ENCODE assay signal across 26 mouse cellular contexts in genomic region chr5:144279081-144279541, GRCm38 (mm10). TPM values are rescaled to one million over a fixed set of nuclear protein-coding genes. Genes with fewer than 3 reads are reported as not detected.
DNase-seq lines count a peak whose midpoint lies in the region; ATAC-seq and TF ChIP-seq lines count a peak whose summit lies in the region.
"Had no signal": no experiment of that assay in that cellular context is flagged by ENCODE, and none has a peak within 500 bp of the region (broad histone marks: within the 10 kb centered on the region; RNA-seq: fewer than 3 reads in every experiment).

No protein-coding gene starts in this region.

- no peak for DNase-seq in limb, embryonic 10.5 days (ENCODE audit: low spot score)
- DNase-seq in gonadal fat pad, adult 2 months (ENCODE audit: low read depth): peak; percentile 87
- peak; percentile 33 for DNase-seq in lung, postnatal 10 days
- no peak for DNase-seq in kidney, postnatal 25 days
- no peak for DNase-seq in spleen, postnatal 14 days (ENCODE audit: low spot score in 2 of 2)
- DNase-seq in spleen, adult 18-20 months: no peak
- DNase-seq: cerebellum, adult 9-11 months; forebrain, postnatal 0 days; heart, postnatal 10 days; kidney, adult 8-10 months; kidney, postnatal 10 days; midbrain, embryonic 14.5 days; retina, postnatal 1 day; thymus, adult 2 months; thymus, postnatal 4 days had no signal

- H3ac ChIP-seq in myocyte (ENCODE audit: control insufficient read depth, insufficient read length): no peak overlapping the region

- no peaks in the 10 kb centered on the region for H3K4me1 ChIP-seq in limb, embryonic 15.5 days
- H3K4me1 ChIP-seq in limb, embryonic 10.5 days: peaks cover 13% of the 10 kb centered on the region
- H3K4me1 ChIP-seq: limb, embryonic 12.5 days; neural tube, embryonic 12.5 days had no signal

- WGBS in limb, embryonic 15.5 days: 69% methylated on average over 9 of the region's 9 CpGs
- WGBS in limb, embryonic 10.5 days: 87% methylated on average over 9 of the region's 9 CpGs

- TF ChIP-seq POLR2A in myocyte (IDR thresholded peaks at IDR 0.05; ENCODE audit: insufficient read length, low read depth): no peak

- H3K79me2 ChIP-seq in myocyte (ENCODE audit: control insufficient read depth, insufficient read depth): no peaks in the 10 kb centered on the region

- H3K27me3 ChIP-seq in limb, embryonic 15.5 days: no peaks in the 10 kb centered on the region
- no peaks in the 10 kb centered on the region for H3K27me3 ChIP-seq in limb, embryonic 10.5 days (ENCODE audit: low read depth, poor library complexity, severe bottlenecking)
- no peaks in the 10 kb centered on the region for H3K27me3 ChIP-seq in myocyte (ENCODE audit: control insufficient read depth, insufficient read depth, insufficient read length)
- H3K27me3 ChIP-seq: heart, embryonic 12.5 days; intestine, embryonic 15.5 days; limb, embryonic 12.5 days; liver, embryonic 12.5 days; neural tube, embryonic 12.5 days; Patski had no signal

- H3K4me2 ChIP-seq in limb, embryonic 15.5 days: no peak overlapping the region
- no peak overlapping the region for H3K4me2 ChIP-seq in myocyte (ENCODE audit: low read depth)
- H3K4me2 ChIP-seq: heart, embryonic 12.5 days; intestine, embryonic 15.5 days; limb, embryonic 12.5 days; liver, embryonic 12.5 days; neural tube, embryonic 12.5 days had no signal

- peaks cover 33% of the 10 kb centered on the region for H3K36me3 ChIP-seq in limb, embryonic 15.5 days
- H3K36me3 ChIP-seq in limb, embryonic 10.5 days: peaks cover 51% of the 10 kb centered on the region
- H3K36me3 ChIP-seq in myocyte (ENCODE audit: control insufficient read depth, insufficient read depth): peaks cover 66% of the 10 kb centered on the region
- H3K36me3 ChIP-seq: intestine, embryonic 15.5 days had no signal

- H3K9ac ChIP-seq in limb, embryonic 15.5 days: no peak overlapping the region
- H3K9ac ChIP-seq: forebrain, postnatal 0 days; heart, embryonic 12.5 days; intestine, embryonic 15.5 days; limb, embryonic 12.5 days; liver, embryonic 12.5 days; neural tube, embryonic 12.5 days had no signal

- no peaks in the 10 kb centered on the region for H3K9me3 ChIP-seq in limb, embryonic 15.5 days
- no peaks in the 10 kb centered on the region for H3K9me3 ChIP-seq in limb, embryonic 10.5 days (replicated peaks)
- H3K9me3 ChIP-seq: heart, embryonic 12.5 days; hindbrain, embryonic 10.5 days; intestine, embryonic 15.5 days; limb, embryonic 12.5 days; liver, embryonic 12.5 days; neural tube, embryonic 12.5 days had no signal

- ATAC-seq in limb, embryonic 15.5 days (ENCODE audit: insufficient number of reproducible peaks, low FRiP score, low TSS enrichment, low read depth): no peak
- ATAC-seq: CD4-positive, CD25-positive, alpha-beta regulatory T cell, adult 4 months; forebrain, postnatal 0 days; hindbrain, embryonic 16.5 days; intestine, embryonic 15.5 days; liver, embryonic 12.5 days; Patski had no signal

- H3K27ac ChIP-seq in limb, embryonic 15.5 days: peak overlapping the region; percentile 35; the same call in 1 of the 2 replicates
- no peak overlapping the region for H3K27ac ChIP-seq in limb, embryonic 10.5 days
- H3K27ac ChIP-seq: hindbrain, embryonic 10.5 days; intestine, embryonic 15.5 days; limb, embryonic 12.5 days; liver, embryonic 12.5 days; neural tube, embryonic 12.5 days had no signal

- H3K4me3 ChIP-seq in limb, embryonic 15.5 days: no peak overlapping the region
- no peak overlapping the region for H3K4me3 ChIP-seq in limb, embryonic 10.5 days
- no peak overlapping the region for H3K4me3 ChIP-seq in myocyte
- H3K4me3 ChIP-seq: heart, embryonic 12.5 days; hindbrain, embryonic 10.5 days; intestine, embryonic 15.5 days; limb, embryonic 12.5 days; liver, embryonic 12.5 days; neural tube, embryonic 12.5 days had no signal

TF ChIP-seq in myocyte, 11 proteins besides CTCF, POLR2A, EP300 and RAD21:
- TF ChIP-seq TCF12 (IDR thresholded peaks at IDR 0.05; ENCODE audit: insufficient read depth, poor library complexity, severe bottlenecking): no peak
- no peak for TF ChIP-seq MYOG (IDR thresholded peaks at IDR 0.05; ENCODE audit: control insufficient read depth in 1 of 3, insufficient read depth in 1 of 3, insufficient read length in 2 of 3, low read depth in 2 of 3)
- TF ChIP-seq POLR2AphosphoS2 (IDR thresholded peaks at IDR 0.05; ENCODE audit: insufficient read length, low read depth): peak; percentile 54

RNA-seq across cellular contexts. Expression of gene Bri3, which starts 34.9 kb away (rescaled TPM):
- polyA plus RNA-seq in limb, embryonic 15.5 days (2015; fragmentation: Nextera tagmentation; extraction: Ambion mirVana): 81.5 and 97.3 TPM in 2 replicates
- polyA plus RNA-seq in limb, embryonic 10.5 days (2016; fragmentation: Nextera tagmentation; extraction: Ambion mirVana): 122 and 125 TPM in 2 replicates
- 108 and 118 TPM in 2 replicates for polyA plus RNA-seq in gonadal fat pad, adult 2 months (2012; rRNA removed)
- polyA plus RNA-seq in myocyte (2012; fragmentation: generic; extraction: Trizol): 153 TPM

RNA-seq across cellular contexts. Expression of gene Tecpr1, which starts 55.7 kb away (rescaled TPM):
- polyA plus RNA-seq in limb, embryonic 15.5 days (2015; fragmentation: Nextera tagmentation; extraction: Ambion mirVana): 21.7 and 23.3 TPM in 2 replicates
- 15.1 and 21.0 TPM in 2 replicates for polyA plus RNA-seq in limb, embryonic 10.5 days (2016; fragmentation: Nextera tagmentation; extraction: Ambion mirVana)
- polyA plus RNA-seq in gonadal fat pad, adult 2 months (2012; rRNA removed): 39.4 and 43.7 TPM in 2 replicates
- polyA plus RNA-seq in myocyte (2012; fragmentation: generic; extraction: Trizol): 19.2 TPM

Comparison
In these comparisons a context has a peak if more than half of its experiments do, and no peak if none do; other contexts are left out.
1. DNase-seq: peak in gonadal fat pad, adult 2 months (single experiment) and lung, postnatal 10 days (single experiment); none in limb, embryonic 10.5 days (single experiment), kidney, postnatal 25 days (0 of 2), spleen, postnatal 14 days (0 of 2) and spleen, adult 18-20 months (0 of 2).